Mouse (Mus musculus) ovary, postnatal 10 days (tissue): Measurements from ENCODE around the gene 3110009E18Rik.

Source experiments
- DNase-seq: peaks from one replicate; pipeline ENCODE4 v3.0.0; 2022; ENCODE audit warnings: low spot score

3110009E18Rik gene

DNA sequence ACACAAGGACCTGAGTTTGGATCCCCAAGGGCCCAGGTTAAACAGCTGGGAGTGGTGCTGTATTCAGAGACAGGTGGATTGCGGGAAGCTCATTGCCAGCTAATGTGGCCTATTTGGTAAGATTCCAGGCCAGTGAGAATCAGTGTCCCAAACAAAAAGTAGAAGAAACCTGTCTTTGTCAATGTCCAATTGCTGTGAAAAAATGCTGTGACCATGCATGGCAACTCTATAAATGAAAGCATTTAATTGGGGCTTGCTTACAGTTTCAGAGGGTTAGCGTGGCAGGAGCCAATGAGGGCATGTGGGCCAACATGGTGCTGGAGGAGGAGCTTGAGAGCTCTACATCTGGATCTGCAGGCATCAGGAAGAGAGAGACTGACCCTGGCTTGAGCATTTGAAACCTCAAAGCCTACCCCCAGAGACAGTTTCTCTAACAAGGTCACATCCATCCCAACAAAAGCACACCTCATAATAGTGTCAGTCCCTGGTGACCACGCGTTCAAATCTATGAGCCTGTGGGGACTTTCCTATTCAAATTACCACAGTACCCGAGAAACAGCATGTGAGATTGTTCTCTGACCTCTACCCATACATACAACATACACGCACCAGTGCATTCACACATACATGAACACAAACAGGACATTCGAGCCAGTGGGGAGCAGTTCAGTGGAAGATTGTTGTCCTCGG is 24.7 kb downstream of the 3110009E18Rik start:
- no peak for DNase-seq

DNA sequence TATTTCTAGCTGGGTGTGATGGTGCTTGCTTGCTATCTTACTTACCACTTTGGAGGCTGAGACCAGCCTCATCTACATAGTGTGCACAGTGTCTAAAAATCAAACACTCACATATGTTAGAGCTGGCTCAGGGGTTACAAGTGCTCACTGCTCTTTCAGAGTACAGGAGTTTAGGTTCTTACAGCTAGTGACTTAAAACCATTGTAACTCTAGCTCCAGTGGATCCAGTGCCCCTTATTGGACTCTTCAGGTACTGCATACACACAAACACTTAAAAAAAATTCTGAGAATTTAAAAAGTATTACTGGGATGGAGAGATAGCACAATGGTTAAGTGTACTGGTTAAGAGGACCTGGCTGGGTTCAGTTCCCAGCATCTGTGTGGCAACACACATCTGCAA is 26.0 kb downstream of the 3110009E18Rik start:
- no peak for DNase-seq

DNA sequence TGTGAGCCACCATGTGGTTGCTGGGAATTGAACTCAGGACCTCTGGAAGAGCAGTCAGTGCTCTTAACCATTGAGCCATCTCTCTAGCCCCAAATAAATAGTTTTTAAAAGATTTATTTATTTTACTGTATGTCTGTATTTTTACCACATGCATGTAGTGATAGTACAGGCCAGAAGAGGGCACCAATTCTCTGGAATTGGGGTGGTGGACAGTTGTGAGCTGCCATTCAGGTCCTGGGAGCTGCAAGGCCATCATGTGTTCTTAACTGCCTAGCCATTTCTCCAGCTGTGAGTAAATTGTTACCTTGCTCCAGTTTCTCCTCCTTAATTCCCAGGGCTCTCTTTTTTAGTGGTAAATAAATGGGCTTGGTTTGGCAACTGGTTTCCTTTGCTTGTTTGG is 33.2 kb downstream of the 3110009E18Rik start:
- DNase-seq, result no peak

DNA sequence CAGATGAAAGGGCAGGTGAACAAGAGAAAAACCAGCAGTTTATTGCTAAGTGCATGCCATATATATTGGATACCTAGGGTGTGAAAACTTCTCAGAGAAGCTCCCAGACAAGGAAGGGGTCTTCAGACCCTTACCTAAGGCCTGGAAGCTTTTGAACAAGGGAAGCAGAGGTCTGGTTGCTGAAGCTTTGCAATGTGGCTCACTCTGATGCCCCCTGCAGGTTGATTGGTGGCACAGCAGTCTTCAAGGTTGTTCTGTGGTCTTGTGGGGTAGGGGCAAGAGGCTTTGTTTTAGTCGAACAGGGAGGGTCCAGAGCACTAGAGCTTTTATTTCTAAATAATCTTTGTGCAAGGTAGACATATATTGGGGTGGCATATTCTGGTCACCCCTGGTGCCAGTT is 34.3 kb downstream of the 3110009E18Rik start:
- no peak for DNase-seq

DNA sequence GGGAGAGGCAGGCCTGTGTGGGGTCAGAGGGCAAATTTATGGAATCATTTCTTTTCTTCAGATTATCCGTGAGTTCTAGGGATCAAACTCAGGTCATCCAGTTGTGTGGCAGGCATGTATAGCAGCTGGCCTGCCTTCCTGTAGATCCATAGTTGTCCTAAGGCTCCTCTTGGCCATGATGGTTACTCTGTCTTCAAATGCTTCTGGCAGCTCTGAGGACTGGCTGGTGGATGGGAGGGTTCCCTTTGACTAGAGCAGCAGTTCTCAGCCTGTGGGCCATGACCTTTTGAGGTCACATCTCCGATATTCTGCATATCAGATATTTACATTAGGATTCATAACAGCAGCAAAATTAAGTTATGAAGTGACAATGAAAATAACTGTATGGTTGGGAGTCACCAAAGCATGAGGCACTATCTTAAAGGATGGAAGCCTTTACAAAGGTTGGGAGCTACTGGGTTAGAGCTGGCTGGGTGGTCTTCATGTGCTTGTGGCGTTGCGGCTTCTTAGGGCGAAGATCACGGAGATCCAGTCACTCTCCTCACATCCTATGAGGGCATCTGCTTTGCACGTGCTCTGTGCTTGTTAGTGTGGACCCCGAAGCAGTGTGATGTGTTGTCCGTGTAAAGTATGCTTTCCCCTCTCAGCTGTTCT is 37.6 kb downstream of the 3110009E18Rik start:
- DNase-seq, result no peak

DNA sequence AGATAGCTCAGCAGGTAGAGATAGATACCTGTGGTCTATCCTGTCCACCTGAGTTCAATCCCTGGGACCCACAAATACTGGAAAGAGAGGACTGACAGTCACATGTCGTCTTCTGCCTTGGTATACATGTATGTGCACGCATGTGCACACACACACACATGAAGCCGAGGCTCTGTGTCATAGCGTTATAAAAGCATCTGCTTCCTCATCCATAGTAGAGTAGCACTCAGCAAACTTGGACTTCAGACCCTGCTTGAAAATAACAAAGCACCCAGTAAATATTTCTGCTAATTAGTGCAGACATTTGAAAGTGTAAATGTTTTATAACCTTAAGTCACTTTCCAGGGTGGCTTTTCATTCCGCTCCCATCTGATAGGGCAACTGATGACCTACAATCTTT is 40.5 kb downstream of the 3110009E18Rik start:
- no peak for DNase-seq

DNA sequence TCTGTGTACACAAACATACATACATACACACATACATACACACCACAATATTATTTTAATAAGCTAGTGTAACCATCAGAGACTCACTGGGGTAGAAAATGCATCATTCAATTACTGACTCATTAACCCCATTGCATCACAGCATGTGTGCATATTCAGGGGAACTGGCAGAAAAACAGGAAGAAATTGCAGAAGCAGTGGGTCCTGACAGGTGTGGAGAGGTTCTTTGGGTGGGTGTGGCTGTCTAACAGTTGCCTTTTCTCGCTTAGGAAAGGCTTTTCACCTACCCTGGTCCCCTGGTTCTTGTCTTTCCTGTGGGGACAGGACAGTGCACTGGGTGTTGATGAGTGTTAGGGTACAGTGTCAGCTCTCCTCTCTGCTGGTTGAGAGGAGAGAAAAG is 41.6 kb downstream of the 3110009E18Rik start:
- no peak for DNase-seq

DNA sequence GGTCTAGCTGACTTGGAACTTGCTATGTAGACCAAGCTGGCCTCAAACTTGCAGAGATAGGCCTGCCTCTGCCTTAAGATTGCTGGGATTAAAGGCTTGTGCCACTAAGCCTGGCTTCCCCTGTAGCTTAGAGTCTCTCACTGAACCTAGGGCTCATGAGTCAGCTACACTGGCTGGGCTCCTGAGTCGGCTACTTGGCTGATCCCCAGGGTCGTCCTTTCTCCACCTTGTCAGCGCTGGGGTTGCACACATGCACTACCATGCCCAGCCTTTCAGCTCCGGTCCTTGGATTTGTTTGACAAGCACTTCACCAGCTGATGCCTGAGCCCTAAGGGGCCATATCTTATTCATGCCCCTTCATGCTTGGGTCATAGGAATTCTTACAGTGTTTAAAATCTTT is 47.0 kb downstream of the 3110009E18Rik start:
- no peak for DNase-seq

DNA sequence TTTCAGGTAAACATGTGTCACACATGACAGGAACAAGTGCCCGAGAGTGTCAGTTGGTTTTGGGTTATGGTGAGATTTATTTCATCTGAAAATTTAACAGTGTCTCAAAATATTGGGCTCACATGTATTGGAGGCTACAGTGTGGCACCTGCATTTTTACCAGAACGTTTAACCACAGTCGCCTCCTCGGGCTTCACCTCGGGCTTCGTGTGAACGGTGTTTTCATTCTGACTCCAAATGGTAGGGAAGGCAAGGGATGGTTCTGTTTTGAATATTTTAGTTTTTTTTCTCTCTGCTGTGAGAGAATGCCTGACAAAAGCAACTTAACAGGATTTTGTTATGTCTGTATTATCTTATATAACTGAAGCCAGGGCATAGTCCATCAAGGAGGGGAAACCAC is 47.7 kb downstream of the 3110009E18Rik start:
- DNase-seq, result no peak

DNA sequence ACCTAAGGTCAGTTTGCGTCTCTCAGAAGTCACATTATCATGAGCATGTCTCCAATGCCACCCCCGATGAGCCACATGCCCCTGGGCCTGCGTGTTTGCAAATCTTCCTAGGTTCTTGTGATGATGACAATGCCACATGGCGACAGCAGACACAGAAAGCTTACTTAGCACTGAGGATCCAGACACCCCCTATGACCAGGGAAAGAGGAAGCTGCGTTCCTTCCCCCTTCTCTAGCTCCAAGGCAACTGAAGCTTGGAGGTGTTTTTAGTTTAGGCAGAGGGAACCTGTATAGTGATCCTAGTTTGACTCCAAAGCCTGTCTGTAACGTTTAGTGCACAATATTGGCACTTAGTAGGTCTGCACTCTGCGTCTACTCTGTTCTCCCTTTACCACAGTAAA is 49.3 kb downstream of the 3110009E18Rik start:
- DNase-seq, result no peak

DNA sequence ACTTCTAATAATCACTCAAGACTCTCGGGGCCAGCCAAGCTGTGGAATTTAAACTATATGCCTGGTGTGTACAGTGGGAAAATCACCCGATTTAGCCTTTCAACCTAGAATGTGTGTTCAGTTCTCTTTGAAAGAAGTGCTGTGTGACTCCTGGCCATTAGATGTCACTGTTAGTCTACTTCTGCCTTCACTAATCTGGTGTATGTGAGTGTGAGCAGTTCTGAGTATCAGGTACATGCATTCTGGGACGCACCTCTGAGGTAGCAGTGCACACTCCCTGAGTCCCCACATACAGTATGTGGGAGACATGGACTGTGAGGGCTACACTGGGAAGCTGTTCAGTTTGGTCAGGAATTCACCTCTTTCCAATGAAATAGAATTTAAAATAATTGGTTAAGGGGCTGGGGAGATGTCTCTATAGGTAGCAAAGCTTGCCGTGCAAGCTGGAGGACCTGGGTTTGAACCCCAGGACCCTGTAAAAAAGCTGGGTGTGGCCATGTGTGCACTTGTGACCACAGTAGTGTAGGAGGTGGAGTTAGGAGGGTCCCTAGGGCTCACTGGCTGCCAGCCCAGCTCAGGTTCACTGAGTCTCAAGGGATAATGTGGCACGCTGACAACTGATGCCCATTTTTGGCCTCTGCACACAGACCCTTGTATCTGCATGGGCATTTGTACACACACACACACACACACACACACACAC is 51.0 kb downstream of the 3110009E18Rik start:
- DNase-seq, result no peak

DNA sequence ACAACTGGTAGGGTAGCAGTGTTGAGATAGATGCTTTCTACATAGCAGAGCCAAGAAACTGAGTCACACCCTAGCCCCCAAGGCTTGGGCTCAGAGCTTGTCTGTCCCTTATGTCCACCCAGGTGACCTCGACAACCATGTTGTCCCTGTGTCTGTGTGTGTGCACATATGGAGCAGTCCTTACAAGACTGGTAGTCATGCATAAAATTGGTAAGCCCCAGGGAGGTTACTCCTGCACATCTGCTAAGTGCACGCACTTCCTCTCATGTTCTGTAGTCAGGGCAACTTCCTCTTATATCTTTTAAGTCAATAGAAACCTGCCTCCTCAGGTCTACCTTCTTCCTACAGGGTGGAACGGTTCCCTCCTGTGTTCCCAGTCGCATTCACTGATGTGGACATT is 54.0 kb downstream of the 3110009E18Rik start:
- no peak for DNase-seq

DNA sequence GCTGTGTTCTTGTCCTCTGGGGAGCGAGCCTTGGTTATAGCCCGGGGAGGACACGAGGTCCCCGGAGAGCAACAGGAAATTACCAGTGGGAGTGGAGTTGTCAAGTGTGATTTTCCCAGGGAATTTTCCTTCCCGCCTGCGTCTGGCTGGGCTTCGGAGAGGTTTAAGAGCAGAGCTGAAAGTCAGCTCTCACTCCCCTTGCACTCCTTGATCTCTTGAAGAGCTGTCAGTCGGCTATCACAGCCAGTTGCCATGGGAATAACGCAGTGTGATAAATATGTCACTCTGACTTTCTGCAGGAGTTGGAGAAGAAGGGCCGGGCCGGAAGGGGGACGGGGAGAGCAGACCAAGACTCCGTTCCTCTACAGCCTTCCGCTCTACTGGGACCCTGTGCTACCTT is 55.3 kb downstream of the 3110009E18Rik start:
- DNase-seq, result no peak

DNA sequence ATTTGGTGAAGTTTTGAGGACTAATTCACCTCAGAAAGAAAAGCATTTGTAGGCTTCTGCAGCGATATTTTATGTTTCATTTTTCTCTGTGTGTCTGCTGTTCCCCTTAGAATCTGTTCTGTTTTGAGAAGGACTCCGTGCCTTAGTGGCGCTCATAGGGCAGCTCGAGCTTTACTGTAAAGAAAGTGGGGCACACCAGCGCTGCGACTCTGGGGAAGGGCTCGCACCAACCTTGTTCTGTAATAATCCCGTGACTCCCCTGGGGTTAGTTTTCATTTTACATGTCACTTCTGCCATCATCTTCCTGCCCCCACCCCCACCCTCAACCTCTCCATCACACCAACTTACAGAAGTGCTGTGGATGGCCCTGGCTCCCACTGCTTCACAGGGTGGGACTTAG is 56.2 kb downstream of the 3110009E18Rik start:
- no peak for DNase-seq

DNA sequence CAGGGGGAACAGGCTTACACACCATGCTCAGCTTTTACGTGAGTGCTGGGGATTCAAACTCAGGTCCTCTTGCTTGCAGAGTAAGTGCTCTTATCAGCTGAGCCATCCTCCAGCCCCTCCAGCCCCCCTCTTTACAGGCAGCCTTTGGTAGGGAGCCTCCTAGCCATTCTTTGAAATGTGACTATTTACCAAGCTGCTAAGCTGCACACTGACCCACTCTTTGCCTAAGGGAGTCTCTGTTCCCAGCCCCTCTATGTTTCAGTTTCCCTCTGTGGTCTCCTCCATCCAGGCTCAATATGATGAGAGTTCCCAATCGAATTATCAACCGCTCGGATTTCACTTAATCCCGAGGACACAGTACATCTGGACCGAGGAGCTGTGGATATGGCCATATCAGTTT is 65.2 kb downstream of the 3110009E18Rik start:
- no peak for DNase-seq

DNA sequence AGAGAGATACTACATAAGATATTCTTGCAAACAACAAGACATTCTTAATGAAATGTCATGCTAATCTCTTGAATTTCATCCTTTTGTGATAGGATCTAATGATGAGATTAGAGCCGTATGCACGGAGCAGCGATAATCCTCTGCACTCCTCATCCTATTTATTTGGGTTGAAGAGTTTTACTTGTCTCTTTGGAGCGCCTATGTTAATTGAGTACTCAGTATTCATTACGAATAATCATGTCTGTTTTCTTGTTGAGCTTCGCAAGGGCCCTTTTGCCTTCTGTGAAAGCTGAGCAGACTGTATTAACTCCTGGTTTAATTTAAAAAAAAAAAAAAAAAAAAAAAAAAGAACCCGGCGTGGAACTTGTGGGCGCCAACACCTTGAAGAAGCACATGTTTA is 65.7 kb downstream of the 3110009E18Rik start:
- DNase-seq, result no peak

DNA sequence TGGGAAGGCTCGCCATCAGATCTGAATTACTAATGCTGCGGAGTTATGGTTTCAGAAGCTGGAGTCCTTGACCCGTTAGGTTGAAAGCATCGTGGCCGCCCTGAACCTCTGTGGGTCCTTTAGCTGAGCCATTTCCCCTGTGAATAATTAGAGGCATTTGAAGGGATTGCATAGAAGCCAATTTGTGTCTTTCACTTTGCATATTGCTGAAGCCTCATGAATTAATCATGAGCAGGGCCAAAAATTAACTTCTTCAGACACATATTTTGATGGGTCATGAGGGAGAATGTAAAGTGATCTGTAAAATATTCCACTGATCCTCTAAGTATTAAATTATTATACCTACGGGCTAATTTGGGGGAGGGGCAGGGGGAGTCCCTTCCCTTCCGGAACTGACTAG is 66.1 kb downstream of the 3110009E18Rik start:
- no peak for DNase-seq

DNA sequence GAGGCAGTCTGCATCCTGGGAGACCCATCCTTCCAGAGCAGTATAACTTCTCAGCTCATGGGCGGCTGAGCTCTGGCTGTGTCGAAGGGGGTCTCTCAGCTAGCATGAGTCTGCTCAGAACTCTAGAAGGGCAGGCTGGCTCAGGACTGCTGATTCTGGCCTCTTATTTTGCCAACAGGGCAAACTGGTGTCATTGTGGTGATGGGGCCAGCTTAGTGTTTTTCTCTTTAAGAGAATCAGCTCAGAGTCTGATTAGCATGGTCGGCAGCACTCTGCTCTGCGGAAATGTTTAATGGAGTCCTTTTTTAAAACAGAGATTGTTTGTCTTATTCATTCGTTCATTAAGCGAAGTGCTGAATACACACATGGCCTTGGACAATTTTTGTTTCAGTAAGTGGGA is 68.2 kb downstream of the 3110009E18Rik start:
- no peak for DNase-seq

DNA sequence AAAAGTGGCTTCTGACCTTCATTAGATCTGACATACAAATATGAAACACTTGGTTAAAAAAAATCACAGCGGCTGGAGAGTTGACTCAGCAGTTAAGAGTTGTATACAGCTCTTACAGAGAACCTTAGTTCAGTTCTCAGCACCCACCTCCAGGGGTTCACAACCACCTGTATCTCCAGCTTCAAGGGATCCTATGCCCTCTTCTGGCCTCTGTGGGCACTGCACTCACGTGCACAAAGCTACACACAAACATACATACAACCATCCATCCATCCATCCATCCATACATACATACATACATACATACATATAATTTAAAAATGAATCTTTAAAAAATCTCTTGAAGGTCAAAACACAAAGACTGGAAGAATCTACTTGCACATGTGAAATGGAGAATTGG is 69.3 kb downstream of the 3110009E18Rik start:
- DNase-seq, result no peak

DNA sequence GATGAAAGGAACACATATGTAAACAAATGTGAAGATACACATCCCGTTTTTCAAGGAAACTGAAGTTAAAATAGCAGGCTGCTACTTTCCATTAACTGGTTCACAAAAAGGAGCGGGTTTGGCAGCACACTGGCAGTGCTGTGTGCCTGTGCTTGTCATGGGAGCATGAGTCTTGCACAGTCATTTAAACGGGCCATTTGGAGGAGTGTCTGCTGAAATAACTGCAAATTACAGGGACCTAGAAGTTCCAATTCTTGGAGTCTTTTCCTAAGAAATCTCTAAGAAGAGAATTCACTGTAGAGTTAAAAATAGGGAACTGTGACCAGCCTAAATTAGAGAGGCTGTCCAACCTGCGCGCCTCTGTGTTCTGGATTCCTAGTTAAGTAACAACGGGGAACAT is 70.0 kb downstream of the 3110009E18Rik start:
- DNase-seq, result no peak

DNA sequence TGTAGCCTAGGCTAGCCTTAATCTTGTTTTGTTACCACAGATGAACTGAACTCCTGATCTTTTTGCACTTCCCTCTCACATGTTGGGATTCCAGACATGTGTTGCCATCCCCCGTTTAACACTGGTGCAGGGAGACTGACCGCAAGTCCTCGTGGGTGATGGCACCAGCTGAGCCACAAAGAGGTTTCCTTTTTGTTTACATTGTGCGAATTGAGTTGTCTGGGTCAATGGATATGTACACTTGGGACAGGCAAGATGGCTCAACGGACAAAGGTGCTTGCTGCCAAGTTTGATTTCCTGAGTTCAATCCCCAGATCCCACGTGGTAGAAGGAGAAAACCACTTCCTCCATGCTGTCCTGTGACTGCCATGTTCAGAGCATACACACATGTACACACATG is 71.3 kb downstream of the 3110009E18Rik start:
- no peak for DNase-seq

DNA sequence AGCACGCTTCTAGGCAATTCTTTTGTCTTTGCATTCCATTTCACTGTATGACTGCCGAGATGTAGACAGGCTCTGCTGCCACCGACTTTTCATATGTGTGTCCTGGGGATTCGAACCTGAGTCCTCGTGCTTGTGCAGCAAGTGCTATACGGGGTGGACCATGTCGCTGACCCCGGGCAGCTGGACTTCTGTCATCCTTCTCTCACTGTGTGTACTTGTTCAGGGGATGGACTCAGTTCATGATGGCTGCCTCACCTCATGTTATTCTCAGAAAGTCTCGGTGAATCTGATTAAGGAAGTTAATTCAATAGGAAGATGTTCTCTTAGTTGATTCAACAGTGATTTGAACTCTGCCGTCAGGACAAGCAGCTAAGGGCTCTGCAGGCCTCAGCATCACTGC is 72.6 kb downstream of the 3110009E18Rik start:
- no peak for DNase-seq

DNA sequence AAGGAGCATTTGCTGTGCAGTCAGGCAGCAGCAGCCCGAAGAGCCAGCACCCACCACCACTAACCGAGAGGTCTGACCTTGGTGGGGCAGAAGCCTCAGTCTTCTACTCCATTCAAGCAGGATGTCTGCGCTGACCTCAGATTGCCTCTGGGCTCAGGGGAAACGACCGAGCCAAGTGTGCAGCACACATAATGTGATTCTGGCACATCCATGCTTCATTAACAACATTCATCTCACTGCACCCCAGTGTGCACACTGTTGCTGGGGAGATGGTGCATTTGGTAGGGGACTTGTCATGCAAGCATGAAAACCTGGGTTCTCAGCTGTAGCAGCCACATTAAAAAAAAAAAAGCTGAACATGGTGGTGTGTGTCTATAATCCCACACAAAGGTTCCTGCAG is 75.0 kb downstream of the 3110009E18Rik start:
- no peak for DNase-seq

DNA sequence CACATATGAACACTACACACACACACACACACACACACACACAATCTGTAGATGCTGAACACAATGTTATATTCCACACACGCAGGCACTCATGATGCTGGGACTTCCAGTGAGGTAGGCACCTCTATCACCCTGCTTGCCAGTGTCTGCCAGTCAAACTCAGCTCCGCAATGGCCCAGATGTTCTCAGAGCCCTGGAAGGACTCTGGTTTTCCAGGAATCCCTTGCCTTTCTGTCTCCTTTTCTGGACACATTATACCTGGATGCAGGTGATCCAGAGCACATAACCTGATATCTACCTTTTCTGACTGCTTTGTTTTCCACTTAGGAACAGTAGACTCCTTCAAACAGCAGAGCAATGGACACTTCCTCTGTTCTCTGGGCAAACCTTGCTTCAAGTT is 75.7 kb downstream of the 3110009E18Rik start:
- no peak for DNase-seq
